Mouse (Mus musculus): ENCODE measurements around the gene Wdfy2.

DNA sequence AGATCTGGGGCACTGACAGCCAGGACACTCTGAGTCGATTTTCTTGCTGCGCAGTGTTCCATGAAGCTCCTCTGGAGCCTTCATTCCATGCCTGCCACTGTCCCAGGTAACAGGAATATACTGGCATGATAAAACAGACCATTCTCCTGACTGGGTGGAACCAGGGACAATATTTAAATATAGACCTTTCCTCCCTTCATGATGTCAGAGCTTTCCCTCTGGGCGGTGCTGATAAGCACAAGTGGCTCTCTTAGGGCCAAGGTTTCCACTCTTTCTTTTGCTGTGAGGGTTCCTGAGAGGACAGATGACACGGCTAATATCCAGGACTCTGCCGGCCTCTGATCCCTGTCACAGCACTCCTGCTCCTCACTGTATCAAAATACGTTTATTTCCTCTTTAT, 40.6 kb downstream of the Wdfy2 start:
- TF ChIP-seq CTCF (IDR thresholded peaks at IDR 0.05; ENCODE audit: insufficient read depth, low read length) (no peak), POLR2A (IDR thresholded peaks at IDR 0.05; ENCODE audit: borderline replicate concordance, extremely low read depth, low read depth, low read length) (no peak)

Measured in lung, adult 2 months (tissue).